Mouse (Mus musculus) bone marrow, adult 2 months (tissue): ENCODE data around the gene Atg14.

ENCODE experiments used
- CTCF ChIP-seq: fragments of 200-500 bp; IDR thresholded peaks from 2 replicates; pipeline ENCODE4 v1.5.1; 2011; ENCODE audit warnings: low read length, control low read depth; ENCODE audit not compliant: control insufficient read depth, insufficient read depth
- POLR2A ChIP-seq: fragments of 200-500 bp; IDR thresholded peaks from 2 replicates; pipeline ENCODE4 v1.6.1; 2011; ENCODE audit warnings: low read depth, mild to moderate bottlenecking, control low read depth, low read length, borderline replicate concordance; ENCODE audit not compliant: control insufficient read depth

DNA sequence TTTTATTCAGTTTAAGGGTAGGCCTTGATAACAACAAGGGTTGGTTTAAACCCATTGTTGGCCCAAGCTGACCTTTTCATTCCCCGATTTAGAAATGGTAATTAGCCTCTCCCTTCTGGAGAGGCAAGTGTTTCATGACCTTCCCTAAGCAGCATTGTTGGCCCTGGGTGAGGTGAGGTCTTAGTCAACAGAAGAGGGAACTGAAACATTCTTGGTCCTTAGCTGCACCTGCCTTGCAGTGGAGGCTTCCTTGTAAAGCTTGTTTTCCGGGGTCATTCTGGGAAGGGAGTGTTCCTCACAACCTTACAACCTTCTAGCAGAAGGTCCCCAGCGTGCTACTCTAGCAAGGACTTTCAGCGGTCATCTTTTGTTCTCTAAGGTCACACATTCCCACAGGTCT, 2.3 kb upstream of the Atg14 start:
- TF ChIP-seq POLR2A (no peak), CTCF (no peak)
